Mouse (Mus musculus): ENCODE measurements around the gene Glb1l. TPM values are rescaled to one million over a fixed set of nuclear protein-coding genes. Genes with fewer than 3 reads are reported as not detected.

Gene Glb1l
- polyA plus RNA-seq, 1 experiment: 2.0 TPM

GRCm38 (mm10) chr1:75148727-75149126 lies 61.9 kb downstream of the Glb1l start:
- Histone ChIP-seq H3K36me3 (ENCODE audit: control insufficient read depth, insufficient read depth) (peaks cover 7% of the 10 kb centered on the region), H3K4me2 (ENCODE audit: low read depth) (no peak overlapping the region)
- no peak for TF ChIP-seq POLR2A (IDR thresholded peaks at IDR 0.05; ENCODE audit: insufficient read length, low read depth)
- TF ChIP-seq MAX (IDR thresholded peaks at IDR 0.05; ENCODE audit: low read depth): no peak
- no peak for TF ChIP-seq TCF3 (IDR thresholded peaks at IDR 0.05; ENCODE audit: insufficient read length, low read depth)
- TF ChIP-seq MYOG (IDR thresholded peaks at IDR 0.05; ENCODE audit: control insufficient read depth in 1 of 3, insufficient read depth in 1 of 3, insufficient read length in 2 of 3, low read depth in 2 of 3): no peak

More at GRCm38 (mm10) chr1:75148727-75149126, 61.9 kb downstream of the Glb1l start:
- H3K79me2 ChIP-seq (ENCODE audit: control insufficient read depth, insufficient read depth): peaks cover 3% of the 10 kb centered on the region
- no peak overlapping the region for H3ac ChIP-seq (ENCODE audit: control insufficient read depth, insufficient read length)
- H3K27me3 ChIP-seq (ENCODE audit: control insufficient read depth, insufficient read depth, insufficient read length): no peaks in the 10 kb centered on the region
- H3K4me3 ChIP-seq: no peak overlapping the region

Other genes with a start within 250 kb of the Glb1l start
- gene Nhej1, start 85.6 kb downstream of the Glb1l start, polyA plus RNA-seq (2012; fragmentation: generic; extraction: Trizol): 4.5 TPM
- gene Slc23a3, start 76.9 kb downstream of the Glb1l start, polyA plus RNA-seq (2012; fragmentation: generic; extraction: Trizol): 0.08 TPM
- 53.7 TPM for gene Cnppd1, start 68.1 kb downstream of the Glb1l start, polyA plus RNA-seq (2012; fragmentation: generic; extraction: Trizol)
- 33.9 TPM for gene Retreg2, start 68.0 kb downstream of the Glb1l start, polyA plus RNA-seq (2012; fragmentation: generic; extraction: Trizol)
- 43.4 TPM for gene Zfand2b, start 42.2 kb downstream of the Glb1l start, polyA plus RNA-seq (2012; fragmentation: generic; extraction: Trizol)
- 61.4 TPM for gene Abcb6, start 30.4 kb downstream of the Glb1l start, polyA plus RNA-seq (2012; fragmentation: generic; extraction: Trizol)
- gene Ankzf1, start 18.7 kb downstream of the Glb1l start, polyA plus RNA-seq (2012; fragmentation: generic; extraction: Trizol): 11.4 TPM
- gene Atg9a, start 18.6 kb downstream of the Glb1l start, polyA plus RNA-seq (2012; fragmentation: generic; extraction: Trizol): 44.6 TPM
- 86.4 TPM for gene Stk16, start within 50 bp of the Glb1l start, polyA plus RNA-seq (2012; fragmentation: generic; extraction: Trizol)
- 210 TPM for gene Tuba4a, start 9.1 kb upstream of the Glb1l start, polyA plus RNA-seq (2012; fragmentation: generic; extraction: Trizol)
- 0.11 TPM for gene A630095N17Rik, start 21.3 kb upstream of the Glb1l start, polyA plus RNA-seq (2012; fragmentation: generic; extraction: Trizol)
- 54.1 TPM for gene Dnajb2, start 25.6 kb upstream of the Glb1l start, polyA plus RNA-seq (2012; fragmentation: generic; extraction: Trizol)
- gene Ptprn, start 53.7 kb upstream of the Glb1l start, polyA plus RNA-seq (2012; fragmentation: generic; extraction: Trizol): 3.6 TPM
- not detected for gene Resp18, start 67.6 kb upstream of the Glb1l start, polyA plus RNA-seq (2012; fragmentation: generic; extraction: Trizol)
- 170 TPM for gene Dnpep, start 107.2 kb upstream of the Glb1l start, polyA plus RNA-seq (2012; fragmentation: generic; extraction: Trizol)
- gene Des, start 149.5 kb upstream of the Glb1l start, polyA plus RNA-seq (2012; fragmentation: generic; extraction: Trizol): 2,193 TPM
- 42.3 TPM for gene Speg, start 164.5 kb upstream of the Glb1l start, polyA plus RNA-seq (2012; fragmentation: generic; extraction: Trizol)
- 106 TPM for gene Gmppa, start 225.1 kb upstream of the Glb1l start, polyA plus RNA-seq (2012; fragmentation: generic; extraction: Trizol)
- 0.28 TPM for gene Asic4, start 239.6 kb upstream of the Glb1l start, polyA plus RNA-seq (2012; fragmentation: generic; extraction: Trizol)